Mouse (Mus musculus): ENCODE results near the gene Tmprss13. TPM values are rescaled to one million over a fixed set of nuclear protein-coding genes. Genes with fewer than 3 reads are reported as not detected.

Gene Tmprss13
- polyA plus RNA-seq, 1 experiment from 2014 or later = 0.08 TPM

GRCm38 (mm10) chr9:45346276-45346675 lies 27.4 kb downstream of the Tmprss13 start:
- Histone ChIP-seq H3K27ac (ENCODE audit: low read depth, low read length) (no peak overlapping the region), H3K4me1 (replicated peaks; ENCODE audit: control insufficient read depth, insufficient read depth, low read length) (no peaks in the 10 kb centered on the region), H3K9ac (ENCODE audit: low read depth, low read length) (no peak overlapping the region), H3K9me3 (ENCODE audit: control insufficient read depth, low read length) (no peaks in the 10 kb centered on the region), H3K36me3 (ENCODE audit: control insufficient read depth, insufficient read depth, low read length) (no peaks in the 10 kb centered on the region), H3K4me3 (ENCODE audit: low read depth, low read length) (no peak overlapping the region), H3K4me2 (no peak overlapping the region), H3K27me3 (replicated peaks; ENCODE audit: control insufficient read depth, insufficient read depth, low read length) (no peaks in the 10 kb centered on the region)
- WGBS = 78% methylated on average over 6 of the region's 6 CpGs
- no peak for DNase-seq (ENCODE audit: low spot score)
- ATAC-seq (replicated peaks; ENCODE audit: low FRiP score) = no peak

GRCm38 (mm10) chr9:45348560-45348959 lies 29.7 kb downstream of the Tmprss13 start:
- Histone ChIP-seq H3K9me3 (ENCODE audit: control insufficient read depth, low read length) (no peaks in the 10 kb centered on the region), H3K4me1 (replicated peaks; ENCODE audit: control insufficient read depth, insufficient read depth, low read length) (no peaks in the 10 kb centered on the region), H3K9ac (ENCODE audit: low read depth, low read length) (no peak overlapping the region), H3K27ac (ENCODE audit: low read depth, low read length) (no peak overlapping the region), H3K36me3 (ENCODE audit: control insufficient read depth, insufficient read depth, low read length) (no peaks in the 10 kb centered on the region), H3K4me3 (ENCODE audit: low read depth, low read length) (no peak overlapping the region), H3K27me3 (replicated peaks; ENCODE audit: control insufficient read depth, insufficient read depth, low read length) (no peaks in the 10 kb centered on the region), H3K4me2 (no peak overlapping the region)
- ATAC-seq (replicated peaks; ENCODE audit: low FRiP score) (no peak), DNase-seq (ENCODE audit: low spot score) (no peak)
- 70% methylated on average over 6 of the region's 6 CpGs for WGBS

- no peak overlapping the region for H3K4me2 ChIP-seq
- no peaks in the 10 kb centered on the region for H3K4me1 ChIP-seq (replicated peaks; ENCODE audit: control insufficient read depth, insufficient read depth, low read length)
- H3K9me3 ChIP-seq (ENCODE audit: control insufficient read depth, low read length) = no peaks in the 10 kb centered on the region
- DNase-seq (ENCODE audit: low spot score) (no peak), ATAC-seq (replicated peaks; ENCODE audit: low FRiP score) (no peak)
- H3K27me3 ChIP-seq (replicated peaks; ENCODE audit: control insufficient read depth, insufficient read depth, low read length) = no peaks in the 10 kb centered on the region
- no peak overlapping the region for H3K27ac ChIP-seq (ENCODE audit: low read depth, low read length)
- H3K4me3 ChIP-seq (ENCODE audit: low read depth, low read length) = no peak overlapping the region
- WGBS = 50% methylated on average over 4 of the region's 4 CpGs
- H3K9ac ChIP-seq (ENCODE audit: low read depth, low read length) = no peak overlapping the region
- H3K36me3 ChIP-seq (ENCODE audit: control insufficient read depth, insufficient read depth, low read length) = no peaks in the 10 kb centered on the region
Observed at GRCm38 (mm10) chr9:45349181-45349580, 30.3 kb downstream of the Tmprss13 start.

GRCm38 (mm10) chr9:45349851-45350250 lies 31.0 kb downstream of the Tmprss13 start:
- Histone ChIP-seq H3K27ac (ENCODE audit: low read depth, low read length) (no peak overlapping the region), H3K4me3 (ENCODE audit: low read depth, low read length) (no peak overlapping the region), H3K4me1 (replicated peaks; ENCODE audit: control insufficient read depth, insufficient read depth, low read length) (no peaks in the 10 kb centered on the region), H3K27me3 (replicated peaks; ENCODE audit: control insufficient read depth, insufficient read depth, low read length) (no peaks in the 10 kb centered on the region), H3K9me3 (ENCODE audit: control insufficient read depth, low read length) (no peaks in the 10 kb centered on the region), H3K4me2 (no peak overlapping the region), H3K9ac (ENCODE audit: low read depth, low read length) (no peak overlapping the region), H3K36me3 (ENCODE audit: control insufficient read depth, insufficient read depth, low read length) (no peaks in the 10 kb centered on the region)
- ATAC-seq (replicated peaks; ENCODE audit: low FRiP score) (no peak), DNase-seq (ENCODE audit: low spot score) (no peak)
- WGBS = 38% methylated on average over 5 of the region's 5 CpGs

GRCm38 (mm10) chr9:45355192-45355591 lies 36.3 kb downstream of the Tmprss13 start:
- Histone ChIP-seq H3K27me3 (replicated peaks; ENCODE audit: control insufficient read depth, insufficient read depth, low read length) (no peaks in the 10 kb centered on the region), H3K27ac (ENCODE audit: low read depth, low read length) (no peak overlapping the region), H3K9ac (ENCODE audit: low read depth, low read length) (no peak overlapping the region), H3K4me3 (ENCODE audit: low read depth, low read length) (no peak overlapping the region), H3K9me3 (ENCODE audit: control insufficient read depth, low read length) (no peaks in the 10 kb centered on the region), H3K36me3 (ENCODE audit: control insufficient read depth, insufficient read depth, low read length) (no peaks in the 10 kb centered on the region), H3K4me2 (no peak overlapping the region), H3K4me1 (replicated peaks; ENCODE audit: control insufficient read depth, insufficient read depth, low read length) (no peaks in the 10 kb centered on the region)
- ATAC-seq (replicated peaks; ENCODE audit: low FRiP score) (no peak), DNase-seq (ENCODE audit: low spot score) (no peak)
- WGBS = 68% methylated on average over 2 of the region's 2 CpGs

- DNase-seq (ENCODE audit: low spot score) (no peak), ATAC-seq (replicated peaks; ENCODE audit: low FRiP score) (no peak)
- Histone ChIP-seq H3K4me2 (no peak overlapping the region), H3K27me3 (replicated peaks; ENCODE audit: control insufficient read depth, insufficient read depth, low read length) (no peaks in the 10 kb centered on the region), H3K9ac (ENCODE audit: low read depth, low read length) (no peak overlapping the region), H3K36me3 (ENCODE audit: control insufficient read depth, insufficient read depth, low read length) (no peaks in the 10 kb centered on the region), H3K27ac (ENCODE audit: low read depth, low read length) (no peak overlapping the region), H3K9me3 (ENCODE audit: control insufficient read depth, low read length) (no peaks in the 10 kb centered on the region), H3K4me3 (ENCODE audit: low read depth, low read length) (no peak overlapping the region), H3K4me1 (replicated peaks; ENCODE audit: control insufficient read depth, insufficient read depth, low read length) (no peaks in the 10 kb centered on the region)
- 64% methylated on average over 7 of the region's 7 CpGs for WGBS
Observed at GRCm38 (mm10) chr9:45358356-45358755, 39.5 kb downstream of the Tmprss13 start.

GRCm38 (mm10) chr9:45362051-45362461 lies 43.2 kb downstream of the Tmprss13 start:
- no peaks in the 10 kb centered on the region for H3K4me1 ChIP-seq (replicated peaks; ENCODE audit: control insufficient read depth, insufficient read depth, low read length)
- DNase-seq (ENCODE audit: low spot score) = no peak
- H3K4me2 ChIP-seq = no peak overlapping the region
- no peak overlapping the region for H3K4me3 ChIP-seq (ENCODE audit: low read depth, low read length)
- no peak overlapping the region for H3K9ac ChIP-seq (ENCODE audit: low read depth, low read length)
- ATAC-seq (replicated peaks; ENCODE audit: low FRiP score) = no peak
- H3K9me3 ChIP-seq (ENCODE audit: control insufficient read depth, low read length) = no peaks in the 10 kb centered on the region
- 43% methylated on average over 2 of the region's 2 CpGs for WGBS
- no peaks in the 10 kb centered on the region for H3K27me3 ChIP-seq (replicated peaks; ENCODE audit: control insufficient read depth, insufficient read depth, low read length)
- H3K36me3 ChIP-seq (ENCODE audit: control insufficient read depth, insufficient read depth, low read length) = no peaks in the 10 kb centered on the region
- no peak overlapping the region for H3K27ac ChIP-seq (ENCODE audit: low read depth, low read length)

GRCm38 (mm10) chr9:45363639-45364214 lies 44.8 kb downstream of the Tmprss13 start:
- ATAC-seq (replicated peaks; ENCODE audit: low FRiP score) (no peak), DNase-seq (ENCODE audit: low spot score) (no peak)
- no peaks in the 10 kb centered on the region for H3K4me1 ChIP-seq (replicated peaks; ENCODE audit: control insufficient read depth, insufficient read depth, low read length)
- H3K36me3 ChIP-seq (ENCODE audit: control insufficient read depth, insufficient read depth, low read length) = no peaks in the 10 kb centered on the region
- no peak overlapping the region for H3K27ac ChIP-seq (ENCODE audit: low read depth, low read length)
- H3K9me3 ChIP-seq (ENCODE audit: control insufficient read depth, low read length) = no peaks in the 10 kb centered on the region
- peaks cover 6% of the 10 kb centered on the region for H3K27me3 ChIP-seq (replicated peaks; ENCODE audit: control insufficient read depth, insufficient read depth, low read length)
- H3K9ac ChIP-seq (ENCODE audit: low read depth, low read length) = no peak overlapping the region
- no peak overlapping the region for H3K4me3 ChIP-seq (ENCODE audit: low read depth, low read length)
- H3K4me2 ChIP-seq = no peak overlapping the region
- WGBS = 68% methylated on average over 7 of the region's 7 CpGs

- 59% methylated on average over 8 of the region's 8 CpGs for WGBS
- no peaks in the 10 kb centered on the region for H3K9me3 ChIP-seq (ENCODE audit: control insufficient read depth, low read length)
- H3K36me3 ChIP-seq (ENCODE audit: control insufficient read depth, insufficient read depth, low read length) = no peaks in the 10 kb centered on the region
- no peak overlapping the region for H3K9ac ChIP-seq (ENCODE audit: low read depth, low read length)
- H3K4me3 ChIP-seq (ENCODE audit: low read depth, low read length) = no peak overlapping the region
- DNase-seq (ENCODE audit: low spot score) (no peak), ATAC-seq (replicated peaks; ENCODE audit: low FRiP score) (no peak)
- no peak overlapping the region for H3K27ac ChIP-seq (ENCODE audit: low read depth, low read length)
- peaks cover 36% of the 10 kb centered on the region for H3K27me3 ChIP-seq (replicated peaks; ENCODE audit: control insufficient read depth, insufficient read depth, low read length)
- no peak overlapping the region for H3K4me2 ChIP-seq
- H3K4me1 ChIP-seq (replicated peaks; ENCODE audit: control insufficient read depth, insufficient read depth, low read length) = no peaks in the 10 kb centered on the region
Observed at GRCm38 (mm10) chr9:45367716-45368115, 48.8 kb downstream of the Tmprss13 start.
